Mouse (Mus musculus): ENCODE results near the gene D430041D05Rik.

D430041D05Rik gene

DNA sequence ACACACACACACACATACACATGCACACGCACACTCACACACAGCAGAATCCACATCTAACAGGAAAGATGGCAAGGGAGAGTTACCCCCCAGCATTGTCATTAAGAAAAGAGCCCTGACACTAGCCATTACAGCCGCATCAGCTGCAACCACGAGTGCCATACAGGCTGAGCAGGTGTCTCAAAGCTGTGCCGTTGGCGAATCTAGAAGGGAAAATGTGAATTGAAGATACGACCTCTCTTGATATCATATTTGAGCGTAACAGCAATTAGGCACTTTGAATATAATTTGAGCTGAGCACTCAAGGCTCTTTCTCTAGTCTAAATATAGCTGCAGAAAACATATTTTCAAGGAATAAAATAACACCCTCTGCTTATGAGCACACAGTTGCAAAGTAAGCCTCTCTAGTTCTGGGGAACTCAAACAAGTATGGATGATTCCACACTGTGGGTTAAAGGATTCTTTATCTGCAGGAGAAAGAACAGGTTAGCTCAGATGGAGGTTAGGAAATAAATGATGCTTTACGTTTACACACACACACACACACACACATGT, 127.3 kb downstream of the D430041D05Rik start:
- in situ Hi-C loops (cut with MseI, MboI): no loop called here

DNA sequence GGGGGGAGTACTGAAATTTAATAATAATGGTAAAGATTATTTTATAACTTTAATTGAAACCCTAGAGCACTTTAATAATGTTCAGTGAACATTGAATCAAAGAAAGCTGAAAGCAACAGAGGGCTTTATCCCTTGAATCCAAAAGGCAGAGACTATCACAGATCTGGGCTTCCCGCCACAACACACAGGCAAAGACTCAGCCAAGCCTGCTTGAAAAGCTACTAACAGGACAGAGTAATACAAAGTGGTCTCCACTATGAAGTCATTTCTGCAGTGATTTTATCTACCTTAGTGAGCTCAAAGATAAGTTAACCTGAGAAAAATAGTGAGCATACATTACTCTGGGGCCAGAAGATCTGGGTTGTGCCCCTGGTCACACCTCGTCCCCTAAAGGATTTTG, 128.0 kb downstream of the D430041D05Rik start:
- in situ Hi-C loops (cut with MseI, MboI): no loop called here

DNA sequence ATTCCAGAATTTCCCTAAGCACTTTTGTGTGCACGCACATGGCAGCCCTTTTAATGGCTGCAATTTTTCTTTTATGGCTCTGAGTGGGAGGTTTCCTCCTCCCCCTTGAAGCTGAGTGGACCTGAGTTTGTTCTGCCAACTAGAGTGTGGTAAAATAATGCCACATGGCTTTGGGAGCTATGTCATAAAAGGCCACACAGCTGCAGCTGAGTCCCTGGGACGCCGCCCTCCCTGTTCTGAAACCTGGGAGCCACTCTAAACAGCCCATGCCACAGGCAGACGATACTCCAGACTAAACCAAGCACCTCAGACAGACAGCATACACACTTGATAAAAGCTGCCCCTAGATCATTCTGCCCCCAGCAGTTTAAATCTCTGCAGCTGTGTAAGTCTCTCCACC, 143.8 kb downstream of the D430041D05Rik start:
- in situ Hi-C loops (cut with MseI, MboI): no loop called here

DNA sequence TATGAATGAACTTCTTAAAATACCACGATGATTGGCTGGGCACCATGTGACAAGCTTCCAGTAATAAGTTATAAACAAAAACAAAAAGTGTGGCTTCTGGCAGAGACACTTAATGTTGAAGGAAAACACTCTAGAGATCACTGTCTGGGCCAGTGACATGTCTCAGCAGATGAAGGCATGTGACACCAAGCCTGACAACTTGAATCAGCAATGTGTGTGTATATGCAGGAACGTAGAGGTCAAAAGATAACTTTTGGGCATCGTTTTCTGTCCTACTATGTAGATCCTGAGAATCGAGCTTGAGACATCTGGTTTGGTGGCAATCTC, 149.1 kb downstream of the D430041D05Rik start:
- in situ Hi-C loops (cut with MseI, MboI): no loop called here

DNA sequence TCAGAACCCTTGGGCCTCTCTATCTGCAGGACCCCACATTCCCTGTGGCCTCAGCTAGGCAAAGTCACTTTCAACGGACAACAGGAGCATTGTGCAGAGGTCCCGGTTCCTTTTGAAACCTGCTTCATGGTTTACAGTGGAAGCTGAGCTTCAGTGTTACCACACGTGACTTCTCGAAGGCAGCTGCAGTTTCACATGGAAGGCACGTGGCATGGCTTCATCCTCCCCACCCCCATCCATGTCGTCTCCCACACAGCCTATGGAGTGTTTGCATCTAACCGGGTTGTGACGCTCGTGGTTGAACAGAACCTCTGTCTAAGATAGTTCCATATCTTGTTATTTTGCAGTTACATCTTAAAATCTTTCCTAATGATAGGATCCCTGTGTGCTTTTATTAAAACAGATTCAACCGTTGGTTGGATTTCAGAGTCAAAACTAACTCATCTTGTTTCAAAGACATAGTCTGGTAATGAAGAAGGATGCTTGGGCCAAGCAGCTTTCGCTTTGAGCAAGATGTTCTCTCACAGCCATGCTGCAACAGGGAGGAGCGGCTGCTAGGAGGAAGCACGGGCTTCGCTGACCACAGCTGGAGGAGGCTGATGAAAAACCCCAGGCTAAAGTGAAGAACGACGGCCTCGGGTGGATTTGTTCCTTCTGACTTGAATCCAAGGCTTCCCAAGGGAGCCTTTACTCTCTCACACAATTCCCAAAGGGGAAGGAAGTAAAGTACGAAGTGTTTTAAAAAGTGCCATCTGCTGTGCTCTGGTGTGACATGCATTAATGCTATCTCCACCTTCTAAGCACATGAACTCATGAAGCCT, 149.7 kb downstream of the D430041D05Rik start:
- in situ Hi-C loops (cut with MseI, MboI): no loop called here

DNA sequence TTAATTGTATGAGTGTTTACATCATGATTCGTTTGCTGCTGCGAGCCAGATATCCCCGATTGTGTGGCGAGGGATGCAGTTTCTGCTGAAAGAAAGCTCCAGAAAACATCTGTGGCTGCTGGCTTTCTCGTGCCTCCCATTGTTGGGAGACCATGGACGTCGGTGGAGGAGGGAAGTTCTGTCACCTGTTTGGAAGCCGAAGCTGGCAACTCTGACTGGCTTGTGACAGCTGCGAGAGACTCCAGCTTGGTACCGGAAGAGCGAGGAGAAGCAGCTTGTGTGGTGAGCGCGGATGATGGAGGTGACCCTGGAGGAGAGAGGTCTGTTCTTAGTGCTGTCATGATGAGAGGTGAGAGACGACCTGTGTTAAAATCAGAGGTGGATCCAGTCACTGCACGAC, 154.2 kb downstream of the D430041D05Rik start:
- in situ Hi-C loops (cut with MseI, MboI): no loop called here

DNA sequence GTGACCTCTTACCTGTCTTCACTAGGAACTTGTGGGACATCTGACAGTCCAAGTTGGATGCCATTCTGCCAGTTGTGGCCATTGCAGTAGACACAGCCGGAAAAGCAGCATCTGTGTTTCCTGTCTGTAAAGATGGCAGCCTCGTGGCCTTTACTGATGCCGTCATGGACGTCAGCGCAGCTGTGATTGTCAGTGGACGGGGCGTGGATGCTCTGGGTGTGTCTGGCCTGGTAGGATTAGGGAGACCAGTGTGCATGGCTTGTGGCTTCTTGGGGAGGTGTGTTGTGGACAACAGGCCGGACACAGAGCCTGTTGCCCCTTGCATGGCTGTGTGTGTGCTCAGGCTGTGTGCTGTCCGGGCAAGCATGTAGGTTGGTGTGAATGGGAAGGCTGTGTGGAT, 155.9 kb downstream of the D430041D05Rik start:
- in situ Hi-C loops (cut with MseI, MboI): no loop called here

DNA sequence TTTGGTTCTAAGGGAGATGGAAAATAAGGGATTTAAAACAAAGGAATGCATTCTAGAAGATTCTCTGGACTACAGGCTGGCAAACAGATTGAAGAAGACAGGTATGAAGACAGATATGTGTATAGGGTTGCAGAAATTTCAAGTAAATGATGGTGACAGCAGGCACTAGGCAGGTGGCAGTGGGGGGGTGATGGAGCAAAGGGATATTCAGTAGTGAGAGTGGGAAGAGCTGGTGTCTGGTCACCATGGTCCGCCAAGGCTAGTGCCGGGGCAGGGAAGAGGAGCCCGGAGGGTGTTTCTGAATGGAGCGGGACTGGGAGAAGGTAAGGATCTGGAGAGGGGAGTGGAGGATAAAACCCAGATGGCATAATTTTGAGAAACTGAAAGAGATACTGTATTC, 157.5 kb downstream of the D430041D05Rik start:
- in situ Hi-C loops (cut with MseI, MboI): no loop called here

DNA sequence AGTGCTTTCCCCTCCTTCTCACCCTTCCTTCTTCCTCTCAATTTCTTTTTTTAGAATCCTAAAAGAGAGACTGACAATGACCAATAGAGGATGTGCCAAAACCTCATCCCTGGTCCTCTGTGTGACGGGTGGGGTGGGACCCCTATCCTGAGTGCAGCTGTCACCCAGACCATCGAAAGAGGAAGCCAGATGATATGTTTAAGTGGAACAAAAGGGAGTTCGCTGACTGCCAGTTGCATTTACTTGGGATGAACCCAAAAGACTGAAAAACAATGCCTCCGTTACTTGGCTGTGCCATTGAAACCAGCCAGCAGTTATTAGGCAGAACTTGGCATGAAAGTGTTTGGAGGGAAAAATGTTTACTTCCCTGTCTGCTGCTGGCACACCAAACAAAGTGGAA, 159.2 kb downstream of the D430041D05Rik start:
- in situ Hi-C loops (cut with MseI, MboI): no loop called here

DNA sequence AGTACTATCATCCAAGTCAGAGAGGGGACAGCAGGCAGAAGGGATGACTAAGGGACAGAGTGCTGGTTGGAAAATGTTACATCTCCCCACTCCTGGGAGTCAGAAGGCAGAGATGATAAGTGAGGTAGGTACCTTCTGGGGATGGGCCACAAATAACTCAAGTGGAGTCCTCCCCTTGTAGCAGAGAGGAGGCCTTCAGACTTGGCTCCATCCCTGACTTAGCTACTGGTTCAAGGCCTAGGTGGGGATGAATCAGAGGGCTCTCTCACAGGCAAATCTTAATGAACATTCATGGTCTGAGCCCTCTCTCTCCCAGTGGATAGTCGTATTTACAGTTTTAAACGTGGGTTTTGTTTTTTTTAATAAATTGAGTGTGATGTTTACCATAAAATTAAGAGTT, 161.0 kb downstream of the D430041D05Rik start:
- in situ Hi-C loops (cut with MseI, MboI): no loop called here

DNA sequence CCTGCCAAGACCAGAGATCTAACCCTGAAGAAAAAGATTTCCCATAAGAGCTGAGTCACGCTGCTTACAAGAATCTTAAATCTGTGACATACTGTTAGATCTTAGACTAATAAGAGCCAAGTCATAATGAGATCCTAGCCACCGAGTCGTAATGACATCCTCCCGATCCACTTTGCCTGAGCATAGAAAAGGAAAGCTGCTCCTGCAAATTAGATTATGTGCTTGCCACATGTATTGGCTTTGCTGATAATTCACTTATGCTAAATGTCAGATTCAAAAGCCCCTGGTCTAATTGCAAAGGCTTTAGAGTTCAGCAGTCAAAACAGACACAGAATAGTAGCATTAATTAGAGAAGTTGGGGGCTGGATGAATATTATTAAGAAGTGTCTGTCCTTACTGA, 164.0 kb downstream of the D430041D05Rik start:
- in situ Hi-C loops (cut with MseI, MboI): no loop called here

DNA sequence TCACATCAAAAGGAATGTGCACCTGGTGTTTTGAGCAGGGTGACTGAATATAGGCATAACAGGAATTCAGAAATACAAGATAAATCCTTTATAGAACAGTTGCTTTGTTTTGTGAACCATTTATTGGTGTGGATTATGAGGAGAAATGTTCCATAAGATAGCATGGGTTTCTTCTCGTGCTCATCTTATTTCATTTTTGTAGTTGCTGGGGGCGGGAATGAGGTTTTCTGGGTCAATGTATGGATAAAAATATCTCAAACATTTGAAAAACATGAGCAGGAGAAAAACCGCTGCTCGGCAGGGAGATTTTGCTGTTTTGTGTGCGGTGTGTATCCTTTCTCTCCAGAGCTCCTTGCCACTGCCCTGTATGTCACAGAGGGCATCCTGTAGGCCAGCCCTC, 168.8 kb downstream of the D430041D05Rik start:
- in situ Hi-C loops (cut with MseI, MboI): no loop called here

DNA sequence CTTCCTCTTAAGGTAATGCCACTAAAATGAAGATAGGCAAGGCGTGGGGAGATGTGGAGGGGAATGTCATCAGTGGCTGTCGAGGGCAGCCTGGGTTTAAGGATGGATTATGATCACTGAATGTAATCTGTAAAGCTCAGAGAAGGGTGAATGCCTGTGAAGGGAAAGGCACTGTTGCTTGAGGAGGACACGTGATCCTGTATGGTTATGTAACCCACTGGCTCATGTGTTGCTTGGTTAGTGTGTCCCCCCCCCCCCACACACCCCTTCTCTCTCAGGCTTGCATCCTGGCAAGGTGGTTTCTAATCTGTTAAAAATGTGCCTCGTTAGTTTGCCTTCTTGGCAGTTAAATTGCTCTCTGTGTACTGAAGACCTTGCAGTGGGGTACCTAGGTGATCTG, 173.7 kb downstream of the D430041D05Rik start:
- in situ Hi-C loops (cut with MseI, MboI): no loop called here

DNA sequence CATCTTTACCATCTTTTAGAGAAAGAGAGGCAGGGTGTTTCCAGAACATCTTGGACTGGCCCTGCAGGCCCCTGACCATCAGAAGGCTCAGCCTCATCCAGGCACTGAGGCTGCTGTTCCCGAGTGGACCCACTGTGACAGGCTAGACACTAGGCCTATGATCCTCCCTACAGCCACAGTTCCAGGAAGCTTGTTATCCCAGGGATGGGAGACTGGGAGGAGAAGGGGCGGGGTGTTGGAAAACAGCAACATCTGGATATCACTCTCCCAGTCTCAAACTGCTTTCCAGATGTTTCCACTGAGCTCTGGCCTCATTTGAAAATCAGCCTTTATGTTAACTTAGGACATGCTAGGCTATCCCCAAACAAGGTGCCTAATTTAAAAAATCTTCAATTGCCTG, 180.4 kb downstream of the D430041D05Rik start:
- in situ Hi-C loops (cut with MseI, MboI): no loop called here

DNA sequence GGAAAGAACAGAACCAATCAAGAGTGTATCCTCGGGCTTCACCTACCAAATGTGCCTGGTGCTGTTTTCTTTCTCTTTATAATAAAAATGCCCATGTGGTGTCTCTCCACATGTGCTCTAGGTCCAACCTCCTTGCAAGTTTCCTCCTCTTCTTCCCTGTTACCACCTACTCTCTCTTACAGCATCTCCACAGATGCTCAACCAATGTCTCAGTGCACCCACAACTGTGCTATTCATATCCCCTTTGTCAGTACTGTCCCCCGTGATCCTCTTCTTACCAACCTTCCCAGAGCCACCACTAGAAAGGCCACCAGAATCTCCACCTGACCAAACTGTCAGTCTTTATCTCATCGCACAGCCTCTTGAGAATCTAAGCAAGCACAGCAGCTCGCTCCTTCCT, 184.8 kb downstream of the D430041D05Rik start:
- in situ Hi-C loops (cut with MseI, MboI): no loop called here

DNA sequence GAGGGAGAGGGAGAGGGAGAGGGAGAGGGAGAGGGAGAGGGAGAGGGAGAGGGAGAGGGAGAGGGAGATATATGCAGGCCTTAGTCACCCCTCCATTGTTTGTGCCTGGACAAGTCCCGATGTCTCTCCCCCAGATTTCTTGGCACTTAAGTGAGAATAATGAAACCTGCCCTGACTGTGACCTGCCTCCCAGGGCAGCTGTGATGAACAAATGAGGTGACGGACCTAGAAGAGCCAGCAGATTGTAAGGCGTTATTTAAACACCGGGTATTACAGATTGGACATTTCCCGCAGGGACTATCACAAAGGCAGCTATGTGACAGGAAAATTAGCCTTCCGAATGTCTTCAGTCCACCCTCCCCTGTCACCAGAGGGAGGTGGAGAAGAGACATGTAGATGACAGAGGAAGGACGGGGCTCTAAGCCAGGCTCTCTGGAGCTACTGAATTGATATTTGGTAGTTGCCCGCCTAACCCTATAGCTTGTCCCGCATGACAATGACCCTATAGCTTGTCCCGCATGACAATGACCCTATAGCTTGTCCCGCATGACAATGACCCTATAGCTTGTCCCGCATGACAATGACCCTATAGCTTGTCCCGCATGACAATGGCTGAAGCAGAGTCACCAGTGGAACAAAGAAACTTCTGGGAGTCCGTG, 191.0 kb downstream of the D430041D05Rik start:
- in situ Hi-C loops (cut with MseI, MboI): no loop called here

DNA sequence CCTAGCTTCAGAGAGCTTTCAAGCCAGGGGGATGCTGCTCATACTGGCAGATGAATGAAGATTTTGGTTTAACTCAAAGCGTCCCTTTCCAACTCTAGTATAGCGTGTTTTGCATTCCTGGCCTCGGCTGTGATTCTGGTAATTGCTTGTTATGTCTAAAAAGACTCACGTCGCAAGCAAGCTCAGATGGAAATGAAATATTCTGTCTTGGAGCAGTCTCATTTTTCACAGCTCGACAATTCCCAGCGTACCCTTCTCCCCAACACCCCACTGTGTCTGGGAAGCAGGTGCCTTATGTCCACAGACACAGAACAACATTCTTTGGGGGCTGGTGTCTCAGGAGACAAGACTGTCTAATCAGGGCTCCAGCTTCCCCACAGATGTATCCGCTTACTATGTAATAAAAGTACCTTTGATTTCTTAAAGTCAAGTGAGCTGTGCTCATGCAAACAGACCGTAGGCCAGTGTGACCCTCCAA, 192.2 kb downstream of the D430041D05Rik start:
- in situ Hi-C loops (cut with MseI, MboI): no loop called here

DNA sequence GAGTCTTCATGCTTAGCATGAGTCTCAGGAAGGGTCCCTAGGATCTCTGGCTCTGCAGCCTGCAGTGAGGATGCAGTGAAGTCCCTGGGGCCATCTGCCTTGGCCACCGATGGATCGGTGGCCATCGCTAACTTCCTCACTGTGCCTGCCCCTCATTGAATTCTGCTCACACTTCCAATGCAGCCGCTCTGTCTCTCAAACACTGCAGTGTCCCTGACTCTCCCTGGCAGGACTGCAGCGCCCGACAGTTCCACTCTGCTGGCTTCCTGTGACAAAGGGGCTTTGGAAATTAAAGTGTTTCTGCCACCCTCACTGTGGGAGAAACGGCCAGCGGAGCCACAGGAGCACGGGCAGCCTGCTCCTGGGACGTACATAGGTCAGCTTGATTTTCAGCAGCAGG, 192.7 kb downstream of the D430041D05Rik start:
- in situ Hi-C loops (cut with MseI, MboI): no loop called here

DNA sequence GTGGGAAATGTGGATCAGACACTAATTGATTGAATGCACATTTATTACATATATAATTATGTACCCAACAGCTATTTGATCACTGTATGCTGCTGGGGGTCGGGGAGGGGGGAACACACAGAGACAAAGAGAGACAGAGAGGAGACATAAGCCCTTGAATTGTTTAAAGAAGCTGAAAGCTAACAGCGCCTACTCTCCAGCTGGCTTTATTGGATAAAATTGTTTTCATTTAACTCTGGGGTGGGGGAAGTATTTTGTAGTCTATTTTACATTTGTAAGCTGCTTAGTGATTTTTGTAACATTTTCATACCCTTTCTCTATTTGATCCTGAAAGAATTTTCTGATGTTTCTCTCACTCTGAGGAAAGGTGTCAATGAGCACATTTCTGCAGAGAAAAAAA, 201.4 kb downstream of the D430041D05Rik start:
- in situ Hi-C loops (cut with MseI, MboI): no loop called here

DNA sequence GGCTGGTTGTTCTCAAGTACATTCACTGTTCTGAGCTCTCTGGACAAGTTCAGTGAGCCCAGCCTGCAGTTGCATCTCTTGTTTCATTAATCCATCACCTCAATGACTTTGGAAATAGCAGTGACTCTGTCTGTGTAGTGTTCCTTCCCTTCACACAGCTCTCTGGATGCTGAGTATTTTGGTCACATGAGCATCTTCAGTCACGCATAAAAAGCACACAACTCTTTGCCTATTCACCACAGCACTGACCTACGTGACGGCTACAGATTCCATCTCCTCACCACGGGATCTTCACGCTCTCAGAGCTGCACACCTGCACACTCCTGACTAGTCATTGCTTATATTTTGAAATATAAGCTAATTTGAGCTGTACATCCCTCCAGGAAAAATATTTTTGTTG, 202.4 kb downstream of the D430041D05Rik start:
- in situ Hi-C loops (cut with MseI, MboI): no loop called here

DNA sequence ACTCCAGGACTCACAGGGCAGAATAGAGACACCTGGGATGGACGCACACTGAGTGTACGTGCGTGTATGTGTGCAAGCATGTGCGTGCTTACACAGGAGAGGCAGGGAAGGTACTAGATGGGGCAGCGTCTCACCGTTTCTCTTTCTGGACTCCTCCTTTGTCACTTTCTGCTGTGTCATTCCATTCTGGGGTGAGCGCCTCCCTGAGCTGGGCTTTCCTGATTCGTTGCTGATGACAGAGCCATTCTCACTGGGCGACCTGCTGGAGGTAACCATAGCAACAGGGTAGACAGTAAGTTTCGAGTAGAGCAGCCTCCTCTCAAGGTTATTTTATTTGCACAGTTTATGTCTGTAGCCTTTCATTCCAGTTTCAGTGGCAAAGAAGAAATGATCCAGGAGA, 202.9 kb downstream of the D430041D05Rik start:
- in situ Hi-C loops (cut with MseI, MboI): no loop called here

DNA sequence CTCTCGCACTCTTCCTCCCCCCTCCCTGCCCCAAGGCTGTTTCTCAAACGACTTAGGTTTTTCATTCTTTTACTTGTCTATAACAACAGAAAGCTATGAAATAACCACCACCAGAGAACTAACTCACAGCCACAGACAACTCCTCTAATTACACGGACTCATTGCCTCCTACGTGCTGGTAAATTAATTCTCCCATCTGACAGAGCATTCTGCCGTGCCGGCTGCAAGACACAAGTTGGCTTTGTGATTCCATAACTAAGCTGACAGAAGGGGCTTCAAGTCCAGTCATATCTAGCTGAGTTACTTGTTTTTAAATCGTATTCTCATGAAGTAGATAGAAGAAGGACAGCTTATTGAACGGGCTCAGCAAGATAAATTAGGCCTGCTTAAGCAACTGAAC, 205.2 kb downstream of the D430041D05Rik start:
- in situ Hi-C loops (cut with MseI, MboI): no loop called here

DNA sequence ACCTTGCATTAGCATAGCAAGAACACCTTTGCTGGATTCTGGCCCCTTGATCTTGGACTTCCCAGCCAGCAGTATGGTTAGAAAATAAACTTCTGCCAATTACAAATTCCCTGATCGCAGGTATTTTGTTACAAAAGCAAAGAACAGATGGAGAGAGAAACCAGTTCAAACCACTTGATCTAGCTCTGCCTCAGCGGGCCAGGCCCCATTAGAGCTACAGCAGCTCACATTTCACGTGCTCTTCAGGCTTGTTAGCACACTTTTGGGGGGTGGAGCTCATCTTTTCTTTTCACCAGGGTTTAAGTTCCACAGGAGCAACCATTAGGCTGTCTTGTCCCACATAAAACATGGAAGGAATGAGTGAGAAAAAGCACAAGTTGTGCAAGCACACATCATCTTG, 210.6 kb downstream of the D430041D05Rik start:
- in situ Hi-C loops (cut with MseI, MboI): no loop called here
